In genomic region chr10:53341288-53341965, GRCm38 (mm10) we compare ENCODE assay signal across 8 mouse cellular contexts. TPM values are rescaled to one million over a fixed set of nuclear protein-coding genes. Genes with fewer than 3 reads are reported as not detected.
DNase-seq lines count a peak whose midpoint lies in the region; ATAC-seq lines count a peak whose summit lies in the region.

No protein-coding gene starts in this region.

- H3K27me3 ChIP-seq in neural tube, embryonic 14.5 days (ENCODE audit: control insufficient read depth, insufficient read depth, low read length): no peaks in the 10 kb centered on the region
- H3K27me3 ChIP-seq in forebrain, embryonic 15.5 days: no peaks in the 10 kb centered on the region
- H3K27me3 ChIP-seq in midbrain, embryonic 15.5 days (replicated peaks): no peaks in the 10 kb centered on the region

- no peak overlapping the region for H3K9ac ChIP-seq in neural tube, embryonic 14.5 days (replicated peaks; ENCODE audit: low read depth, low read length)
- no peak overlapping the region for H3K9ac ChIP-seq in forebrain, embryonic 15.5 days (replicated peaks)
- no peak overlapping the region for H3K9ac ChIP-seq in midbrain, embryonic 15.5 days

- H3K4me1 ChIP-seq in neural tube, embryonic 14.5 days (ENCODE audit: control insufficient read depth, insufficient read depth, low read length): no peaks in the 10 kb centered on the region
- H3K4me1 ChIP-seq in forebrain, embryonic 15.5 days: peaks cover 3% of the 10 kb centered on the region; the same call in 1 of the 2 replicates
- H3K4me1 ChIP-seq in midbrain, embryonic 15.5 days: no peaks in the 10 kb centered on the region

- ATAC-seq in neural tube, embryonic 14.5 days (ENCODE audit: low read depth): peak; percentile 78
- ATAC-seq in forebrain, embryonic 15.5 days (replicated peaks): peak; percentile 90
- ATAC-seq in midbrain, embryonic 15.5 days (replicated peaks): 0 out of 2 replicates have a peak, but pooled peaks have one; percentile 67

- no peaks in the 10 kb centered on the region for H3K9me3 ChIP-seq in neural tube, embryonic 14.5 days (ENCODE audit: control insufficient read depth, low read length)
- H3K9me3 ChIP-seq in forebrain, embryonic 15.5 days: no peaks in the 10 kb centered on the region
- H3K9me3 ChIP-seq in midbrain, embryonic 15.5 days: no peaks in the 10 kb centered on the region

- peak; percentile 86 for DNase-seq in heart, adult 11 months
- DNase-seq in heart, postnatal 36 days: no peak
- DNase-seq in neural tube, embryonic 10.5 days (ENCODE audit: extremely low spot score, low spot score): no peak
- no peak for DNase-seq in natural killer cell, adult 2 months (ENCODE audit: low spot score in 2 of 2)
- no peak for DNase-seq in cerebellum, adult 11-12 months

- 78% methylated on average over 7 of the region's 7 CpGs for WGBS in neural tube, embryonic 14.5 days
- 71% methylated on average over 7 of the region's 7 CpGs for WGBS in forebrain, embryonic 15.5 days
- 71% methylated on average over 7 of the region's 7 CpGs for WGBS in midbrain, embryonic 15.5 days

- no peaks in the 10 kb centered on the region for H3K36me3 ChIP-seq in neural tube, embryonic 14.5 days (ENCODE audit: control insufficient read depth, insufficient read depth, low read length)
- no peaks in the 10 kb centered on the region for H3K36me3 ChIP-seq in forebrain, embryonic 15.5 days
- no peaks in the 10 kb centered on the region for H3K36me3 ChIP-seq in midbrain, embryonic 15.5 days (replicated peaks)

- intact Hi-C loops in heart, postnatal 36 days (cut with DNase I): loop anchor here (1.0 to 5.0 kb wide), 2 partner anchors 34 to 226 kb away; no protein-coding TSS in a partner anchor

- no peak overlapping the region for H3K4me3 ChIP-seq in neural tube, embryonic 14.5 days (ENCODE audit: low read depth, low read length)
- H3K4me3 ChIP-seq in forebrain, embryonic 15.5 days: no peak overlapping the region
- H3K4me3 ChIP-seq in midbrain, embryonic 15.5 days: no peak overlapping the region

- H3K4me2 ChIP-seq in neural tube, embryonic 14.5 days (ENCODE audit: low read depth, low read length): no peak overlapping the region
- H3K4me2 ChIP-seq in forebrain, embryonic 15.5 days (replicated peaks): no peak overlapping the region
- no peak overlapping the region for H3K4me2 ChIP-seq in midbrain, embryonic 15.5 days

- no peak overlapping the region for H3K27ac ChIP-seq in neural tube, embryonic 14.5 days (ENCODE audit: low read depth, low read length)
- no peak overlapping the region for H3K27ac ChIP-seq in forebrain, embryonic 15.5 days (replicated peaks)
- no peak overlapping the region for H3K27ac ChIP-seq in midbrain, embryonic 15.5 days

RNA-seq across cellular contexts. Expression of gene Pln, which starts 4.0 kb away (rescaled TPM):
- 1,000 to 10,000 TPM; 6,022 to 6,533 TPM for total RNA-seq in heart, postnatal 36 days (2021)
- polyA plus RNA-seq in neural tube, embryonic 14.5 days (2014; fragmentation: Nextera tagmentation; extraction: Ambion mirVana): 2.1 and 2.8 TPM in 2 replicates
- 1.9 and 2.6 TPM in 2 replicates for polyA plus RNA-seq in forebrain, embryonic 15.5 days (2015; fragmentation: Nextera tagmentation; extraction: Ambion mirVana)
- 0.86 and 1.2 TPM in 2 replicates for polyA plus RNA-seq in midbrain, embryonic 15.5 days (2015; fragmentation: Nextera tagmentation; extraction: Ambion mirVana)

RNA-seq across cellular contexts. Expression of gene Cep85l, which starts 38.3 kb away (rescaled TPM):
- total RNA-seq in heart, postnatal 36 days (2021): 10 to 100 TPM; 15.4 to 17.5 TPM
- 6.4 and 11.6 TPM in 2 replicates for polyA plus RNA-seq in neural tube, embryonic 14.5 days (2014; fragmentation: Nextera tagmentation; extraction: Ambion mirVana)
- 9.0 and 10.1 TPM in 2 replicates for polyA plus RNA-seq in forebrain, embryonic 15.5 days (2015; fragmentation: Nextera tagmentation; extraction: Ambion mirVana)
- polyA plus RNA-seq in midbrain, embryonic 15.5 days (2015; fragmentation: Nextera tagmentation; extraction: Ambion mirVana): 4.9 and 6.6 TPM in 2 replicates
